Mouse (Mus musculus) embryonic facial prominence, embryonic 14.5 days (tissue): ENCODE measurements around the gene Osmr. TPM values are rescaled to one million over a fixed set of nuclear protein-coding genes. Genes with fewer than 3 reads are reported as not detected.
A peak's percentile ranks its signal among the peaks of the same experiment; 100 is the strongest.

Experiments used
- ATAC-seq: fragments of 200-750 bp; cut with Nextera tagmentation; 2 replicates; pipeline ENCODE4 v1.8.0; 2017; ENCODE audit warnings: low read depth, moderate number of reproducible peaks, moderate TSS enrichment
- DNase-seq: peaks from one replicate; pipeline ENCODE4 v3.0.0-alpha.2; 2015; ENCODE audit warnings: low spot score
- H3K27ac ChIP-seq: fragments of 300-500 bp; sonication (generic); replicated peaks from 2 replicates; pipeline ENCODE4 v1.5.1; 2014; ENCODE audit warnings: low read depth, mild to moderate bottlenecking, low read length, moderate library complexity
- H3K27me3 ChIP-seq: fragments of 300-500 bp; sonication (generic); replicated peaks from 2 replicates; pipeline ENCODE4 v1.6.1; 2014; ENCODE audit warnings: low read length; ENCODE audit not compliant: control insufficient read depth, insufficient read depth
- H3K36me3 ChIP-seq: fragments of 300-500 bp; sonication (generic); 2 replicates; pipeline ENCODE4 v1.6.1; 2014; ENCODE audit warnings: low read length, mixed read lengths; ENCODE audit not compliant: control insufficient read depth, insufficient read depth
- H3K4me1 ChIP-seq: fragments of 300-500 bp; sonication (generic); 2 replicates; pipeline ENCODE4 v1.6.1; 2014; ENCODE audit warnings: antibody characterized with exemption, low read length; ENCODE audit not compliant: control insufficient read depth, insufficient read depth
- H3K4me2 ChIP-seq: fragments of 300-500 bp; sonication (generic); 2 replicates; pipeline ENCODE4 v1.6.1; 2014; ENCODE audit warnings: low read depth, mild to moderate bottlenecking, low read length, moderate library complexity, mixed read lengths
- H3K4me3 ChIP-seq: fragments of 300-500 bp; sonication (generic); 2 replicates; pipeline ENCODE4 v1.5.1; 2014; ENCODE audit warnings: low read depth, mild to moderate bottlenecking, low read length
- H3K9ac ChIP-seq: fragments of 300-500 bp; sonication (generic); 2 replicates; pipeline ENCODE4 v1.6.1; 2014; ENCODE audit warnings: low read depth, mild to moderate bottlenecking, low read length, moderate library complexity, mixed read lengths
- H3K9me3 ChIP-seq: fragments of 300-500 bp; sonication (generic); 2 replicates; pipeline ENCODE4 v1.6.1; 2016; ENCODE audit warnings: low read length; ENCODE audit not compliant: control insufficient read depth
- WGBS: fragments of 180-500 bp; shearing (Covaris S2); extraction: QIAGEN DNeasy Blood & Tissue Kit; methylation state at CpG from one replicate; pipeline ENCODE4 v1.1.7; 2014; 5-methylcytosine and 5-hydroxymethylcytosine counted together
- polyA plus RNA-seq: library from polyadenylated mRNA; unstranded; fragments of >200 nt; fragmentation: Nextera tagmentation; extraction: Ambion mirVana; gene quantifications from 2 replicates; pipeline ENCODE4 v1.2.1, GENCODE M21; 2014

Gene Osmr
- polyA plus RNA-seq, 1 experiment from 2014 or later: 1.9 TPM

DNA sequence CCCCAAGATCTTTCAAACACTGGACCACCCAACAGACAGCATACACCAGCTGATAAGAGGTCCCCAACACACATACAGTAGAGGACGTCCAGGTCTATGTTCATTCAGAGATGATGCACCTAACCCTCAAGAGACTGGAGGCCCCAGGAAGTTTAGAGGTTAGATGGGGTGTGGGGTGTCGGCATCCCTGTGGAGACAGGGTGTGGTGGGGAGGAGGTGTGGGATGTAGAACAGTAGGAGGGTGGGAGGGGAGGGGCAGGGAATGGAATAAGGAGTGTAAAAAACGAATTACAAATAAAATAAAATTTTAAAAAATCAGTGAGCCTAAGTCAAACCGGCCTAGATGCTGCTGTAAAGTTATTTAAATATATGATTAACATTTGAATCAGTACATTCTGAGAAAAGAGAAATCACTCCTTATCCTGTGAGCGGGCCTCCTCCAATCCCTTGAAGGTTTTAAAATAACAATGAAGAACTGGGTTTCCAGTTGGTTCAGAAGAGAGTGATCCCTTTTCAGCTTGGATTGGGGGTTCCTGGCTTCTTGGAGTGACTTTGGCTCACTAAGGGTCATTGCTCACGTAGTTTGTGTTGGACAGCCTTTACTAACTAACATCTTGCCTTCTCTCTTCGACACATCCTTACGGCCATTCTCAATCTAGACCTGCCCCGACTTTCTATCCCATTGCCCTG is 28.7 kb upstream of the Osmr start:
- DNase-seq (no peak), ATAC-seq (no peak)
- Histone ChIP-seq H3K4me3 (no peak overlapping the region), H3K9ac (no peak overlapping the region), H3K36me3 (no peaks in the 10 kb centered on the region), H3K9me3 (0 out of 2 replicates have a peak, but pooled peaks cover 7% of the 10 kb centered on the region), H3K4me2 (no peak overlapping the region), H3K4me1 (no peaks in the 10 kb centered on the region), H3K27ac (no peak overlapping the region), H3K27me3 (0 out of 2 replicates have a peak, but pooled peaks cover 3% of the 10 kb centered on the region)
- 68% methylated on average over 9 of the region's 9 CpGs for WGBS

DNA sequence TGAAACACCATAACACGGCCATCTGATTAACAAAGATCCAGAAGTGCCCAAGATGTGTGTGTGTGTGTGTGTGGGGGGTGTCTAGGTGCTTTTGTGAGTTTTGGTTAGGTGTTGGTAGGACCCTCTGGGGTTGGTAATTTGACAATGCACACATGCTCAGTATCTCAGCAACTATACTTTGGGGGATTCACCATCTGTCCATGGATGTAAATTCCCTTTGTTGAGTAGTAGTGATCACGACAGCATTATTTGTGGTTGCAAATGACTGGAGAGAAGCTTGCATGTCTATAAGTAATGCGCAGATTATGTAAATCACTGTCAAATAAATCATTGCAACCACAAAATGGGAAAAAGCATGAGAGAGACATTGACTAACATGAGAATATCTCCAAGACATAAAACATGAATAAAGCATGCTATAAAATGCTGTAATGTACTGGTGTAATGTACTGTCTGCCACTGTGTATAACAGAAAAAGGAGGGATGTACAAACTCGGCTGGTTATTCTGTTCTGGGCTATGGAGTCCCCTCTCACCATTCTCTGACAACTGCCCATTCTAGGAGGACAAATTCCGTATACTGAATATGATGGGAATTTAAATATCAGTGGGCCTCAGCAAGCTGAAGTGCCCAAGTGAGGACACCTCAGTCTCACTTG is 27.3 kb upstream of the Osmr start:
- no peak overlapping the region for H3K27ac ChIP-seq
- no peaks in the 10 kb centered on the region for H3K36me3 ChIP-seq
- H3K4me2 ChIP-seq: no peak overlapping the region
- H3K27me3 ChIP-seq: no peaks in the 10 kb centered on the region
- no peak for DNase-seq
- H3K9ac ChIP-seq: no peak overlapping the region
- 0 out of 2 replicates have a peak, but pooled peaks cover 7% of the 10 kb centered on the region for H3K9me3 ChIP-seq
- H3K4me3 ChIP-seq: no peak overlapping the region
- no peak for ATAC-seq
- no peaks in the 10 kb centered on the region for H3K4me1 ChIP-seq
- WGBS: 79% methylated on average over 5 of the region's 5 CpGs

DNA sequence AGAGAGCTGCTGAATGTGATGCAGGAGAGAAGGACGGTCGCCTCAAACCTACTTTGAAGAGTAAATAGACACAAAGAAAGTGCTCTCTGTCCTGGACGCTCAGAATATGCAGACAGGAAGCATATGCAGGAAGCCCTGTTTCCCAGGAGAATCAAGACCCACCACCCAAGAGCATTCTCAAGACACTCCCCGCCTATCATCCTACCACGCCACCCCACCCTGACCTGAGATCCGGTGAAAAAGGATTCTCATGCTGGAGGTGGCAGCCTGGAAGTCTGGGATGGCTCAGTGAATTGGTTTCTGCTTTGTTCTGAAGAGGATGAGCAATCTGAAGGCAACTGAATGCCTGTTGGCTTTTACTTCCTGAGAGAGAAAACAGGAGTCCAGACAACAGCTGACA is 26.5 kb upstream of the Osmr start:
- WGBS: 67% methylated on average over 6 of the region's 6 CpGs
- Histone ChIP-seq H3K4me1 (no peaks in the 10 kb centered on the region), H3K4me3 (no peak overlapping the region), H3K9me3 (0 out of 2 replicates have a peak, but pooled peaks cover 7% of the 10 kb centered on the region), H3K27ac (no peak overlapping the region), H3K36me3 (no peaks in the 10 kb centered on the region), H3K9ac (no peak overlapping the region), H3K27me3 (no peaks in the 10 kb centered on the region), H3K4me2 (no peak overlapping the region)
- no peak for ATAC-seq
- no peak for DNase-seq

DNA sequence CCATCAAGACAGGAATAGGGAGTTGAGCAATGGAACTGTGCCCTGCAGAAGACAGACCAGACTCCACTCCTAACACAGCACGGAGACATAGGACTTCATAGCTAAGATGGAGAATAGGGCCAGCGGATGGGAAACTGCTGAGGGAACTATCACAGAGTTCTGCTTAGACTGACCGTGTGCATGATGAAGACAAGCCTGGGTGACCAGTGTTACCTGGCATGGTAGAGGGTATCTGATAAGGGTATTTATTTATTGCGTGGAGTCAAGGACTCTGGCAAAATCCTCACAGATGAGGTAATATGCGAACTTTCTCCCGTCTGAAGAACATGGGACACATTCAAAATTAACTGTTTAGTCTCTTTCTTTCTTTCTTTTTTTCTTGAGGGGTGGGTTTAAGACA is 9.5 kb upstream of the Osmr start:
- DNase-seq: no peak
- Histone ChIP-seq H3K27ac (no peak overlapping the region), H3K27me3 (no peaks in the 10 kb centered on the region), H3K4me2 (no peak overlapping the region), H3K4me3 (no peak overlapping the region), H3K4me1 (no peaks in the 10 kb centered on the region), H3K36me3 (no peaks in the 10 kb centered on the region), H3K9me3 (no peaks in the 10 kb centered on the region), H3K9ac (no peak overlapping the region)
- WGBS: 89% methylated on average over 6 of the region's 6 CpGs
- no peak for ATAC-seq

DNA sequence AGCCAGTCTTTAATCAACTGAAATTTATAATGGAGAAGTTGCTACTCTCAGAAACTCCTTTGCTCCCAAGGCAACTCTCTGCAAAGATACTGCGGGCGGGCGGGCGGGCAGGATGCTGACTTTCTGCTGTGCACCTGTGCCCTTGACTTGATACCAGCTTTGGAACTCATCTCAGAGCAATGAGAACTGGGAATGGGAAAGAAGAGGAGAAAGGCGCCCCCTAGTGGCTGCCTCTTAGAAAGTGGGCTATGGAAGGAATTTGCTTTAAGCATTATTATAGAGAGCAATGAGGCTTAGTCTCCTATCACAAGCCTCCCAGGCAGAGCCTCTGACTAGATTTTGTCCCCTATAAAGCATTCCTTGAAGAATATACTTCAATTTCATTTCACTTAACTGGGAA is 9.0 kb upstream of the Osmr start:
- peak; percentile 29 for DNase-seq
- Histone ChIP-seq H3K4me3 (no peak overlapping the region), H3K9ac (no peak overlapping the region), H3K36me3 (no peaks in the 10 kb centered on the region), H3K27ac (no peak overlapping the region), H3K4me2 (no peak overlapping the region), H3K9me3 (no peaks in the 10 kb centered on the region), H3K27me3 (no peaks in the 10 kb centered on the region), H3K4me1 (no peaks in the 10 kb centered on the region)
- WGBS: 44% methylated on average over 5 of the region's 5 CpGs
- no peak for ATAC-seq

DNA sequence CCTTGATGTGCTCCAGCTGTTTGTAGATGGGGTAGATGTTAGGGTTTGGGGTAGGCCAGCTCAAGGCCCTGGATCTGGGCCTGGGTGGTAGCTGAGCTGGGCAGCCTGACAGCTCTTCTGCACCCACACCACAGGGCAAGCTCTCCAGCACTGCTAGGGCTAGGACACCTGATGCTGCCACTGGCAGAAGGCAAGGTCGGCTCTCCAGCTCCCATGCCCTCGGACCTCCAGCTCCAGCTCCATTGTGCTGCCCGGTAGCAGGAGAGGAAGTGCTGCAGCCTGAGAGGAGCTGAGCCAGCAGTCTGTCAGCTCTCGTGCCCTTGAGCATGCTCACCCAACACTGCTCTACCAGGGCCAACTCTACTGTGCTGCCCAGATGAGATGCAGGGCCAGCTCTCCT is 8.3 kb upstream of the Osmr start:
- 68% methylated on average over 4 of the region's 4 CpGs for WGBS
- Histone ChIP-seq H3K4me1 (no peaks in the 10 kb centered on the region), H3K9me3 (no peaks in the 10 kb centered on the region), H3K36me3 (no peaks in the 10 kb centered on the region), H3K27ac (no peak overlapping the region), H3K9ac (no peak overlapping the region), H3K27me3 (no peaks in the 10 kb centered on the region), H3K4me3 (no peak overlapping the region), H3K4me2 (no peak overlapping the region)
- no peak for ATAC-seq
- DNase-seq: no peak

DNA sequence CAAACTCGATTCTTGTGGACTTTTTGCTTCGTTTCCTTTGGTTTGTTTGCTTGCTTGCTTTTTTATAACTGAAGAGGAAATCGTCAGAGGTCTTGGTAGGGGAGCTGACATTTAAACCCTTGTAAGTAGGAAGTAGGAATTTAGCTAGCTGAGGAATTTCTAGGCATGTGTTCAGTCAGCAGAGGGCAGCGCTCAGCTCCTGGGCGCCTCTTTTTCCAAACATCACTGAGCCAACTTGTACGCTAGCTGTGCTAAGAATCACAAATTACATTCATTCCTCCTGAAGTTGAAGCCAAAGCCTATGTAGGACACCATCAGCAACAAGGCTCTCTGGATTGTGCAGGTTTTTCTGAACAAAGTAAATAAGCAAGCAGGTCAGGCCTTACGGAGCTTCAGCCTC is 7.4 kb upstream of the Osmr start:
- 28% methylated on average over 7 of the region's 7 CpGs for WGBS
- Histone ChIP-seq H3K27me3 (no peaks in the 10 kb centered on the region), H3K36me3 (no peaks in the 10 kb centered on the region), H3K4me3 (no peak overlapping the region), H3K9me3 (no peaks in the 10 kb centered on the region), H3K9ac (no peak overlapping the region), H3K27ac (no peak overlapping the region), H3K4me1 (no peaks in the 10 kb centered on the region), H3K4me2 (no peak overlapping the region)
- peak; percentile 49 for DNase-seq
- no peak for ATAC-seq

DNA sequence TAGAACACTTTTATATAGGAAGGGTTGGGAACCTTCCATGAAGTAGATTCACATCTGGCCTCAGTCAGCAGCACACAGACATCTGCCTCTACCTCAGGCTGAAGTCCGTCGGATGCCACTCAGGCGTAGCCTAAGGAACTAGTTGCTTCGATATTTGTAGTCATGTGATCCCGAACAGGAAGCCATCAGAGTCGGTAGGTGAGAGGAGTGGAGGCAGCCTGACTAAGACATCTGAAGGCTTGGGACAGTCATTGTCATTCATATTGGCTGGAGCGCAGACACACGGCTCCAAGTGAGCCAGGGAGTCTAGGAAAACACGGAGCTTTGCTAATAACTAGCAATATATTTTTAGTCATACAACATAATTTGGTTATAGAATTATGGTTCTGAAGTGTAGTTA is 6.4 kb upstream of the Osmr start:
- no peak for ATAC-seq
- no peak overlapping the region for H3K4me3 ChIP-seq
- H3K4me2 ChIP-seq: no peak overlapping the region
- no peak for DNase-seq
- no peak overlapping the region for H3K27ac ChIP-seq
- WGBS: 69% methylated on average over 9 of the region's 9 CpGs
- no peaks in the 10 kb centered on the region for H3K27me3 ChIP-seq
- H3K4me1 ChIP-seq: no peaks in the 10 kb centered on the region
- no peaks in the 10 kb centered on the region for H3K36me3 ChIP-seq
- no peak overlapping the region for H3K9ac ChIP-seq
- H3K9me3 ChIP-seq: no peaks in the 10 kb centered on the region
